Mouse (Mus musculus) thymus, adult 2 months (tissue): ENCODE results near the gene C1qtnf2.
A peak's percentile ranks its signal among the peaks of the same experiment; 100 is the strongest.

ENCODE experiments used
- CTCF ChIP-seq: fragments of 200-500 bp; IDR thresholded peaks from 2 replicates; pipeline ENCODE4 v1.5.1; 2012; ENCODE audit warnings: mild to moderate bottlenecking, control low read depth, low read length, moderate library complexity, borderline replicate concordance; ENCODE audit not compliant: control insufficient read depth, poor library complexity, insufficient read depth; ENCODE audit errors: extremely low read depth
- POLR2A ChIP-seq: fragments of 200-500 bp; IDR thresholded peaks from 2 replicates; pipeline ENCODE4 v1.6.1; 2012; ENCODE audit warnings: mild to moderate bottlenecking, low read length, control low read depth, moderate library complexity; ENCODE audit not compliant: control insufficient read depth, poor library complexity, insufficient read depth; ENCODE audit errors: extremely low read depth

GRCm38 (mm10) chr11:43493815-43494409 is 19.8 kb downstream of the C1qtnf2 start:
- TF ChIP-seq POLR2A (no peak), CTCF (peak; percentile 64; the same call in 1 of the 2 replicates)
